Mouse (Mus musculus): ENCODE measurements around the gene Plppr3.
"Not testable (repeated sequence)": the region's sequence is repeated elsewhere in the genome, so short reads cannot be mapped to it uniquely, and the experiment has no call there.

Plppr3 gene

DNA sequence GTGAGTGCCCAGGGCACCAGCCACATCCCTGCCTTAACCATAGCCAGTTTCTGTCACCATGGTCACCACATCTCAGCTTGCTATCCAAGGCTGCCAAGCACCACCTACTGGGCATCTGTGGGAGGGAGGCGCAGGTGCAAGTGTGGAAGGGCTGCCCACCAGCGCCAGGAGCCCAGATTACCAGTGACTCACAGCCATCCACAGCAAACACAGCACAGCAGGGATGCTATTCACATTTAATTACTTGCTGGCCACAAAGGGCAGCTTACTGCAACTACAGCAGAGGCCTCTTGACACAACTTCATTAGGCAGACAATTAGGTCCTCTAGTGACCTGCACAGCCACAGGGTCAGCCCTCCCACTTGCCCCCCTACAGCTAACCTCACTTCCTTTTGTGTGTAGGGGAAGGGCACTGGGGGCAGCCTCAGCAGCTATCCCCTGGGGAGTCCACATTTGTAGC lies 26.5 kb upstream of the Plppr3 start:
- DNase-seq (ENCODE audit: low read depth, low spot score), result no peak

DNA sequence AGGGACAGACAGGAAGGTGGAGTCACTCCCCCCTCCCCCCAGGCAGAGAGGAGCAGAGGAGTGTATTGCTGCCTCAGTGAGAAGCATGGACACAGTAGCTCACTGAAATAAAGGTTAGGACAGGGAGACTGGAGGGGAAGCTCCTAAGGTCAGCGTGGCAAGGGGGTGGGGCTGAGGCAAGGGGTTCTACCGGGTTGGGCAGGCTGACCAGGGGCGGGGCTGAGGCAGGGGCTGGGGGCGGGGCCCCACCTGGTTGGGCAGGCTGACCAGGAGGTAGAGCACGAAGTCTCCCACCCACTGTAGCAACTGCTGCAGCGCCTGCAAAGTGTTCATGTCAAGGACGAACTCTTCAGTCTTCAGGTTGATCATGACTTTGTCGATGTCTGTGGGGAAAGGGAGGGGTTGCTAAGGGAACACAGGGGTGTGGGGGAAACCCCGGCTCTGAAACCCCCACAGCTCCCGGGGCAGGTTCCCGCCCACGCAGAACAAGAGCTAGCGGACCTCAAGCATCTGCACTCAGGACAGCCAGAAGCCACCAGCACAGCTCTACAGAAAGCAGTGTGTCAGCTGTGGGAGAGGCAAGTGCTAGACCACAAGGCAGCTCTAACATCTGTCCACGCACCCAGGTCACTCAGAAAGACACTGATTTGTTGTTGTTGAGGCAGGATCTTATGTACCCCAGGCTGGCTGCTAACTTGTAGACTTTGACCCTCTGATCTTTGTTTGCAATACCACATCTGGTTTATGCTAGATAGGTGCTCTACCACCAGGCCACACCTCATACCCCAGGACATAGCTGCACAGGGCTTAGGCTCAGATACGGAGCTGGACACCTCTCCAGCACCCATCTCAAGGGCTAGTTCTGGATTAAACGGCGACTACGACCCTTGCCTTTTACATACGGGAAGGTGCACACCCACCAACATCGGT lies 23.1 kb upstream of the Plppr3 start:
- no peak for DNase-seq (ENCODE audit: low read depth, low spot score)

DNA sequence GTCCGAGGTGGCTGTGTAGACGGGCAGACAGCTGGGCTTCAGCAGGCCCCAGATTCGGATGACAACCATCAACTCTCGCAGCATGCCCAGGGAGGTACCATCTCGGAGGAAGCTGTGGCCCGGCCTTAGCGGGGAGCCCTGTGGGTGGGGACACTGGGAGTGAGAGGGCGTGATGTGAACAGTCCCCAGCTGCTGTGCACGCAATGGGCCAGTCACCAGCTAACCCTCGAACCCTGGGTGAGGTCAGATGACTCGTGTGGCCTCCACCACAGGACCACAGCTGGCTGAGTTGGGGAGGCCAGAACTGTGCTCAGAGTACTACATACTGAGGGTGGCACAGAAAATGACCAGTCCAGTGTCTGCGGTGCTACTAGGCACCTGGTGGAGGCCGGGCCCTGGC lies 22.4 kb upstream of the Plppr3 start:
- DNase-seq (ENCODE audit: low read depth, low spot score), result no peak

GRCm38 (mm10) chr10:79896306-79896705 lies 21.9 kb upstream of the Plppr3 start:
- DNase-seq (ENCODE audit: low read depth, low spot score), result no peak

DNA sequence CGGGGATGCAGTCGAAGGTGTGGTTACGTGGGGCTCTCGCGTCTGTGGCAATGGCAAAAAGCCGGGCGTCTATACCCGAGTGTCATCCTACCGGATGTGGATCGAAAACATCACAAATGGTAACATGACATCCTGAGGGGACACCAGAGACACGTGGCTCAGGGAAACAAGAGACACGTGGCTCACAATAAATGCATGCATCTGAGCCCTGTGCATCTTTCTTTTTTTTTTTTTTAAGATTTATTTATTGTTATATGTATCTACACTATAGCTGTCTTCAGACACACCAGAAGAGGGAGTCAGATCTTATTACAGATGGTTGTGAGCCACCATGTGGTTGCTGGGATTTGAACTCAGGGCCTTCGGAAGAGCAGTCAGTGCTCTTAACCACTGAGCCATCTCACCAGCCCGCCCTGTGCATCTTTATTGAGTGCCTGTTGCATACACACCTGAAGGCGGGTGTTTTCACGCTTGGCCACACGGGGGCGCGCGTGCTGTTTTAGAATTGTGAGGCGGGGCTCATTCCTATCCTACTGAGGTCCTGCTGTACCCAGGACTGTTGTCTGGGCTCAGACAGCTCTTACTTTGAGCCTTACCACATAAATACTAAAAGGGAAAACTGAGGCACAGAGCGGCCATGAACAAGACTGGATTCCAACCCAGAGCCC lies 18.2 kb upstream of the Plppr3 start:
- peak; percentile 60 for DNase-seq (ENCODE audit: low read depth, low spot score)

DNA sequence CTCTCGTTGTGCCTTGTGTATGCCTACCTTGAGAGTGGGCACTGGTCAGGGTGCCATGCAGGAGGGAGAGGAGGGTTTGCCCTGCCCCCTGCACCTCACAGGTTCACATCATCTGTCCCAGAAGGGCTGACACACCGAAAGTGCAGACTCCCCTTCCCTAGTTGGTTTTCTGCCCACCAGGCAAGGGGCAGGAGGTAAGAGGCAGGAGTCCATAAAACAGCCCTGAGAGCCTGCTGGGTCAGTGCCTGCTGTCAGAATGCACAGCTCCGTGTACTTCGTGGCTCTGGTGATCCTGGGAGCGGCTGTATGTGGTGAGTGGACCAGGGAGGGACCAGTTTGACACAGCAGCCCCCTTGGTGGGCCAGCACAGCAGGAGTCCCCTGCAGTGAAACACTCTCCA lies 16.2 kb upstream of the Plppr3 start, which contains the start of gene Cfd:
Gene Cfd (plus strand): TSS at position 184 of the 400 bp plus-strand sequence.
- no peak for DNase-seq (ENCODE audit: low read depth, low spot score)

DNA sequence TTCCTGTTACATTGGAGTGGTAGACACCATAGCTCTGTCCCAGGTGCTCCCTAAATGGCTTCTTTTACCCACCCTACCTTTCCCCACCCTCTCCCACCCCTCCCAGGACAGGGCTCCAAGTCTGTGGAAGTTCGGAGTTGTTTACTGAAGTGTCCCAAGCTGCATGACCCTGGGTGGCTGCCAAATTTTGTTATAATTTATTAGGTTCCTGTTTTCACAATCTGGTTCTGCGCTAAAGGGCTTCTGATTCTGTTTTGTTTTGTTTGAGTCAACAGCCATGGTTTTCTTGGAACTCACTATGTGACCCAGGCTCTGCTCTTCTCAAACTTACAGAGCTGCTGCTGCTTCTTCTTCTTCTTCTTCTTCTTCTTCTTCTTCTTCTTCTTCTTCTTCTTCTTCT lies 15.0 kb upstream of the Plppr3 start:
- no peak for DNase-seq (ENCODE audit: low read depth, low spot score)

DNA sequence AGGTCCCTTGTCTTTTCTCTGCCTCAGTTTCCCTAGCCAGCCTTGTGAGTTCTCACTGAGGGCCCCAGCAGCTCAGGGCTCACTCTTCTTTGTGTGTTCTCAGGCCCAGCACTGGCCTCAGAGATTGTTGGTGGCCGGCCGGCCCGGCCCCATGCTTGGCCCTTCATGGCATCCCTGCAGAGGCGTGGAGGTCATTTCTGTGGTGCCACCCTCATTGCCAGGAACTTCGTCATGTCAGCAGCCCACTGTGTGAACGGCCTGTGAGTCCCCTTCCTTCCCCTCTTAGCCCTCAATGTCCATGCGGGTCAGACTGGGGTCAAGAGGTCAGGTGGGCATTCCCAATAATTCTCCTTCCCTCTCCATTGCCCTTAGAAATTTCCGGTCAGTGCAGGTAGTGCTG lies 12.2 kb upstream of the Plppr3 start:
- DNase-seq (ENCODE audit: low read depth, low spot score), result no peak

- DNase-seq (ENCODE audit: low read depth, low spot score), result no peak
These were observed 11.6 kb upstream of the Plppr3 start, which contains the start of gene Elane for GRCm38 (mm10) chr10:79886054-79886453. Elane (plus strand) TSS chr10:79886247.

- not testable (repeated sequence) for DNase-seq (ENCODE audit: low read depth, low spot score)
These were observed 10.5 kb upstream of the Plppr3 start for GRCm38 (mm10) chr10:79884938-79885337.

- DNase-seq (ENCODE audit: low read depth, low spot score), result no peak
These were observed 10.0 kb upstream of the Plppr3 start for GRCm38 (mm10) chr10:79884446-79884845.

GRCm38 (mm10) chr10:79883297-79884084 lies 9.1 kb upstream of the Plppr3 start:
- DNase-seq (ENCODE audit: low read depth, low spot score), result peak; percentile 64

DNA sequence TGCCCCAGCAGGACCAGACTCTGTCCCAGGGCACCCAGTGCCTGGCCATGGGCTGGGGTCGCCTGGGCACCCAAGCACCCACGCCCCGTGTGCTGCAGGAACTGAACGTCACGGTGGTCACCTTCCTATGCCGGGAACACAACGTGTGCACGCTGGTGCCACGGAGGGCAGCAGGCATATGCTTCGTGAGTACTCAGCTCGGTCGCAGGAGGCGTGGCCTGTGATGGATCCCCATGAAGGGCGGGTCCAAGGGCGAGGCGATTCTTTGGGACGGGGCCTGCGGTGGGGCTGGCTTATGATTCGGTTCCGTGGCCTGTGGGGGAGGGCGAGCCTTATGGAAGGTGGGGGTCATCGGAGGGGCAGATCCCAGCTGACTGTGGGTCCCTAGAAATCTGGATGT lies 7.5 kb upstream of the Plppr3 start:
- no peak for DNase-seq (ENCODE audit: low read depth, low spot score)

- DNase-seq (ENCODE audit: low read depth, low spot score), result no peak
These were observed 6.3 kb upstream of the Plppr3 start for GRCm38 (mm10) chr10:79880721-79881120.

- DNase-seq (ENCODE audit: low read depth, low spot score), result no peak
These were observed 5.1 kb upstream of the Plppr3 start for GRCm38 (mm10) chr10:79879527-79879926.

GRCm38 (mm10) chr10:79877757-79878156 lies 3.3 kb upstream of the Plppr3 start:
- no peak for DNase-seq (ENCODE audit: low read depth, low spot score)

DNA sequence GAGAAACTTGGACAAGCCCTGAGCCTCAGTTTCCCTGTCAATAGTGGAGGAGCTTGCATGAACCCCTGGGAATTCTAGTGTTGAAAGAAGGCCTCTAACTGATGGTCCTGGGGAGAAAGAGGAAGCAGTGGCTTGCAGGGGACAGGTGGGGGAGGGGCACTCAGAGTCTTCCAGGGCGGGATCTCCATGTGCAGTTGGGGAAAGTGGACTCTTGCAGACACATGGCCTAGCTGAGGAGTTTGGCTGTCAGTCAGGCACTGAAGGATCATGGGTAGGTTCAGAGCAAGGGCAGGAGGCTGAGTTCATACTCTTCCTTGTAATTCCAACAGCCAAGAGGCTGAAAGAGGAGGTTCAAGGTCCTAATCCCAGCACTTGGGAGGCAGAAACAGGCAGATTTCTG lies 2.7 kb upstream of the Plppr3 start:
- no peak for DNase-seq (ENCODE audit: low read depth, low spot score)

DNA sequence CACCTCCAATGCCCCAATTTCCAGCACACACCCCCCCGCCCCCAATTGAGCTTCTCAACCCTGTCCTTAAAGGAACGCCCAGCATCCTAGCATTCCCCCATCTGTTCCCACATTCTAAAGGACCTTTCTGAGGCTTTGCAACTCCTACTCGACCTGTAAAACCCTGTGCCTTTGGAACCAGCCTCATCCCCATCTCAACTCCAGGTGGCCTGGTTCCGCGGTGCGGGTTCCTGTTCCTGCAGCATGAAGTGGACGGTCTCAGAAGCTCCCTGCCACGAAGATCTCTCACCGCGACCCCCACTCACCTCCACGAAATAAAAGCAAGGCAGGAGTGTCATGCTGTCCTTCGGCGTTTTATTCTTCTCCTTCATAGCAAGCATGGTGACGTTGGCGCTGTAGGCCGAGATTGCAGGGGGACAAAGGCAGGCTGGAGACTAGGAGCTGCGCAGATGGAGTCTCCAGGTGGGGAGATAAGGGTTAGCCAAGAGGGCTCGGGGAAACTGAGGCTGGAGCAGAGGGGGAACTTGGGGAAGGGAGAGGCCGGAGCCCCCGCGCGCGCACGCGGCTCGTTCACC lies 632 bp downstream of the Plppr3 start:
- no peak for DNase-seq (ENCODE audit: low read depth, low spot score)

GRCm38 (mm10) chr10:79873313-79873712 lies 1.1 kb downstream of the Plppr3 start:
- no peak for DNase-seq (ENCODE audit: low read depth, low spot score)

DNA sequence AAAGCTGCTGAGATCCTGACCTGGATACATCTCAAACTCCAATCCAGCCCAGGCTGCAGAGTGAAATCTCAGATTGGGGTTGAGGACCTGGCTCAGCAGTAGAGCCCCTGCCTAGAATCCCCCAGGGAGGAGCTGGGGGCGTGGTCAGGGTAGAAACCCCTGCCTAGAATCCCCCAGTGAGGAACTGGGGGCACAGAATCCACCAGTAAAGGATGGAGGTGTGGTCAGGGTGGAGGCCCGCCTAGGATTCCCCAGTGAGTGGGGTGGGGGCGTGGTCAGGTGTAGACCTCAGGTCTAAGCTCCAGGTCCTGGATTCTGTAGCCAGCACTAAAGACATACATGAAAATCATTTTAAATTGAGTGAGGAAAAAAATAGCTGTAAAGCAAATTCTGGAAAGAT lies 1.6 kb downstream of the Plppr3 start:
- DNase-seq (ENCODE audit: low read depth, low spot score), result no peak

- no peak for DNase-seq (ENCODE audit: low read depth, low spot score)
These were observed 2.6 kb downstream of the Plppr3 start for GRCm38 (mm10) chr10:79871845-79872244.

GRCm38 (mm10) chr10:79866601-79867000 lies 7.8 kb downstream of the Plppr3 start:
- DNase-seq (ENCODE audit: low read depth, low spot score), result no peak
